Mouse (Mus musculus) common myeloid progenitor, adult 5-6 weeks (primary cell): ENCODE measurements around the gene Vwa8. TPM values are rescaled to one million over a fixed set of nuclear protein-coding genes. Genes with fewer than 3 reads are reported as not detected.

Source experiments
- ATAC-seq: replicated peaks from 2 replicates; pipeline ENCODE4 v1.8.0; 2016; ENCODE audit warnings: low read depth, mild to moderate bottlenecking, moderate TSS enrichment, inconsistent platforms; ENCODE audit not compliant: poor library complexity, severe bottlenecking
- total RNA-seq: library from RNA; stranded (forward); fragments of 200-1000, 187-1606 nt; gene quantifications from 2 replicates; pipeline ENCODE4 v1.2.3, GENCODE M21; 2017

The Vwa8 gene
- total RNA-seq, 1 experiment from 2014 or later: 23.5 TPM

DNA sequence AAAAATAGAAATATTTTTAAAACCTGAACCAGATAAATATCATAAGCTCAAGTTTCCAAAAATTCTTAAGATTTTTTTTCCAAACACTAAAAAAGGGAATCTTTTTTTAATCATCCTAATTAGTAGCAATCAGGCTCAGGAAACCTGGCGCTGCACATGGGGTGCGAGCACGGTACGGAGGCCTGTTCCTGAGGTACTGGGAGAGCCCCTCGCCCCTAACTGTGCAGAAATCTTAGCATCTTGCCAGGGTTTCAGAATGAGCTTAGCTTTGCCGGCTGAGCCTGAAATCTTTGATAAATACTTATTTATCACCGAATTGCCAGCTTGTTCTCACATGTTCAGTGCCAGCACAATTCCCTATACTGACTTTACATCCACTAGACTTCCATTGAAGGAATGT is 286.6 kb downstream of the Vwa8 start:
- ATAC-seq: no peak

DNA sequence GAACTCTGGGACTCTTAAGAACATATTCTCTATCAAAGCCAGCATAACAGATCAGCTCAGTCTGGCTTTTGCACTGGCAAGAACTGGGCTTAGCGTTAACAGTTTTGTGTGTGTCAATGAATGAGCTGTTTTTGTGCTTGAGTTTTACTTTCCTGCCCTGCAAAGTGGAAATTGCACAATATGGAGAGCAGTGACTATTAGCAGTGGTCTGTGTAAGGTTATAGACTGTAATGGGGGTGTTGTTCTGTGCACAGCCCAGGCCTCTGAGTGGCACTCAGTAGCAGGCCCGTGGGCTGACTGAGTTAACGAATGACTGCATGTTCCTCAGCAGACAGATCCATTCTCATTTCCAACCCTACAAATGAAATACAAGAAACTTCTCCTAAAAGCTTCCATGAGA is 287.7 kb downstream of the Vwa8 start:
- ATAC-seq: no peak

DNA sequence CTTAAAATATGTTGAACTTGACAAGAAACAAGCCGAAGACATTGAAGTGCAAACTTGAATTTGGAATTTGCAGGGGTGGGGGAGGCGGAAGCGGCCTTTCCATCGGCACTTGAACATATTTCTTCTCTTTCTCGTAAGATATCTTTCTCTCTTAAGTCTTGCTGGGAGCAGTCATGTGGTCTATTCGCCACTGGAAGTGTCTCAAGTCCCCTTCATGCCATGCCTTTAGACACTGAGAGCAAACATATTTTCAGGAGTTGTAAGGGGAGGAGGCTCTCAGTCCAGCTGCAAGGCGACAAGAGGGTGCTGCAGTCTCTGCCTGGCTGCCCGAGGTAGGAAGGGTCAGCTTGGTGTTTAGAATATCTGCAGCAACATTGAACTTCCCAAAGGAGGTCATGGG is 288.2 kb downstream of the Vwa8 start:
- ATAC-seq: no peak

DNA sequence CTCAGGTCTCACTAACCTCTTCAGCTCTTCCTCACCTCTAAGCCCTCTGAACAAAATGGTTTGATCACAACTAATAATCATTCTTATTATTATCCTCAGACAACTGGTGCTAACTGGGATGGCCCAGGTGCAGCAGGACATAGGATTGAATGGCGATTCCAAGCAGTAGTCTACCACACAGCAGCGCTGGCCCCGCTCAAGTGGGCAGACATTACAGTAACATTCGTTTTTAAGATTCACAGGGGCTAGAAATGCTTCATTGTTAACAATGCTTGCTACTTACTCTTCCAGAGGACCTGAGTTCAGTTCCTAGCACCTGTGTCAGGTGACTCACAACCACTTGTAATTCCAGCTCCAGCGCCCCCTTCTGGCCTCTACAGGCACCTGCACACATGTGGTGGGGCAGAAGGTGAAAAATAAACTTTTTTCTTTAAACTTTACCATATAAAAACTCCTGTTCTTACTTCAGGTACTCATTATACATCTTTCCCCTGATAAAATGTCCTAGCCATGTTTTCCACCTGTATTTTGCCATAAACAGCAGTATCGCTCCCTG is 290.3 kb downstream of the Vwa8 start:
- no peak for ATAC-seq

DNA sequence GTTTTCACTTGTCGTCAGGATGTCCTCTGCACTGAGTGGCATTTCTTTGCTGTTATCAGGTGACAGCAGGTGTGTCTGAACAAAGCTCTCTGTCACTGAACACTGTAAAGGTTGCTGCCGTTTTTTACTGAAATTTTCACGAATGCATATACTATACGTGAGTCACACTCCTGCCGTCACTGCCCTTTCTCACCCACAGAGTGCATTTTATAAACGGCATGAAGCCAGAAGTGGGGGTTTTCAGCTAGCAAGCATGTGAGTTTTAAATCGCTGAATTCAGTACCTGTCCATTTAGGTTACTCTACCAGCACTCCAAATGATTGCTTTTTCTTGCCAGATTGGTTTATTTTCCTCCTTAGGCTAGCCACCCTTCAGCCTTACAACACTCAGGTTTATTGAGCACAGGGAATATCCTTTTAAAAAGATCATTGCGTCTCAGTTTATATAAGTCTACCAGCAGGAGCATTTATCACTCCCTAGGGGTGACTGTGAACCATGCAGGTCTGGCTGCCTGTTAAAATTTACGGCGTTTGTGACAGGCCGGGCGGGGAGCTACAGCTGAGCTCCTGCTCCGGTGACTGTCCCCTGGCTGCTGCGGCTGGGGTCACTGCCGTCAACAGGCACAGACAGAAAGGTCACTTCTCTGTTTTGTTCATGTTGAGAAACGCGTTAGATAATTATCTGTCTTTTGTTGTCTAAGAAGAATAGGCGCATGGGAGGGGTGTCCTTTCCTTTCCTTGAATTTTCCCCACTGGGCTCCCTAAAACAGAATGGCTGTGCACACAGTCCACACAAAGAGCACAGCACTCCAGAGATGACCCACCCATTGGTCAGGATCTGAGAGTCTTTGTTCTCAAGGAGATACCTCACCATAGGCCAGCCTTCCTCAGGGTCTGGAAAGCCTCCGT is 291.3 kb downstream of the Vwa8 start:
- peak; percentile 75 for ATAC-seq

DNA sequence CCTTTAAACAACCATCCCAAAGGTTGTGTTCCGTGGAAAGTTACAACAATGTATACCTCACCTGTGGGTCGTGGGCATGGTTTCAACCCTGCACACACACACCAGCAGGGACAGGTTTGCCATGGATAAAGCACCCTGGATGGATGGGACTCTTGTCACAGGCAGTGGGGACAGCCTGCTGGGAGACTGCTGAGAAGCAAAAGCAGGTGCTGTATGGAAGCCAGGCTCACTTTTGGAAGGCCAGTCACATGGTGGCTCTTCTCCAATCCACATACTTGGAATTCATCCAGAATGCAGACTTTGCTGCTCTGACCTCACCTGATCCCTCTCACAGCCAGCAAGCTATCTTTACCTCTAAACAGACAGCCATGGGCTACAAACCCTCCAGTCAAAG is 292.0 kb downstream of the Vwa8 start:
- no peak for ATAC-seq

DNA sequence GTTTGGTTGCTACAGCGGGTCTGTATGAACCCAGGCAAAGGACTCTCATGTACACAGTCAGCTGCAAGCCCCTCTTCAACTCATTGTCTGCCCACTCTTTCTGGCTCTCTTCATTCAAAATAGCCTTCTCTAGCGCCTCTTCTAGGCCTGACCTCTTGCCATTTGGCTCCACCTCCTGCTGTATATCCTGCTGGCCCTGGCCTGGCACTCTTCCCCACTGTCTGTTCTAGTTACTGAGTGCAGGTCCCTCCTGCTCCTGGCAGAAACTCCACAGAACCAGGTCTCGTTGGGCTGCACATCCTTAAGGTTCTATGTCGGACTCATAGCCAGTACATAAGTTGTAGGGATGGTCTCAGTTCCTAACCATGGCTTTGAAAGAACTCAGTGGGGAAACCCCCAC is 293.5 kb downstream of the Vwa8 start:
- ATAC-seq: no peak

DNA sequence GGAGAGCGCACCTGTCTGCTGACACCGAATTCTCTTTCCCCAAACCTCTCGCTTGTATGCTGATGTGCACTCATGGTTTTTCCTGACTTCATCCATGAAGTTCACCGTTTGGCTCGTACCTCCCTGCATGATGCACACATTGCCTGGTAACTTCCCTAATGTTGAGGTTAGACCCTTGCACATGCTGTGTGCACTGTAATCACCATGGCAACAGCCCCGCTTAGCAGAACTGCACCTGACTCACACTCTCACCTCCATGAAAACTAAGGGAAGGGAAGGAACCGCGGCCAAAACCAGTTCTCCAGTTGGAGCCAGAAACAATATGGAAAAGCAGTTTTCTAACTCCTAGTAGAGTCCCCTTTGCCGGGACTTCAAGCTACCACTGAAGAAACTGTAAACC is 294.8 kb downstream of the Vwa8 start:
- ATAC-seq: 0 out of 2 replicates have a peak, but pooled peaks have one; percentile 32

DNA sequence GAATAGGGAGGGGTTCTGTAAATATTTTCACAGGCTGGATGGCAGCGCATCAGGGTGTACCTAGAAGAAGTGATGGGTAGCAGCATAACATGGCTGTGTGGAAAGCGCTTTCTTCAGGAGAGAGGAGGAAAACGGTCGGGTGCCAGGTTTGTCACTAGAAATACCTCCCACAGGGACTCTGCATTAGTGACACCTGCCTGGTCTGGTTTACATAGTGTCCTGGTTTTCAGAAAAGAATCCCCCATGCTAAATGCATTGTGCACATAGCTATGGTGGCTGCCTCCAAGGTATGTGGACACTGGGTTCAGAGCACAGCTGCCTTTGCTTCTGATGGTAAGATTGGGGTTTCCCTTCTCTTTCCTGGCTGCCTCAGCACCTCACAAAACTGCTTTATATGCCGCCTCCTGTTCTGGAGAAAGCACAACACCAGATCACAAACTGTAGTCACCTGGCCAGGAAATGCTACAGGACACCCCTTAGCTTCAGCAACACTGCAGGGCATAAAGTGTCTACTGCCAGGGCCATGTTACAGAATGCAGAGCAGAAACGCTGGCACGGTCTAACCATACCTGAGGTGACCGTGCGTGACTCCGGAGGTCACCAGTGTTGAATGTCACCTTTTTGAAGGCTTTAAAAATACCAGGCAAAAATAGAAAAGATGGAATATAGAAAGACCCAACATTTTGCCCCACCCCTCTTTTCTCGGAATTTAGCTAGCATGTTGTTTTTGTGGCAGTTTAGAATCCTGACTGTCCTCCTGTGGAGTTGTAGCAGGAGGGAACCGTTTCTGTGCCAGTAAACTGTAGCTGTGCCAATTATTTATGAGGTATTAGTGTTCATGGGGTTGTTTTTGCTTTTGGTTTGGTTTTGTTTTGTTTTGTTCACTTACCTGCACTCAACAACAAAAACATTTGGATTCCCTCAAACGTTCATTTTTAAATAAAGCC is 295.7 kb downstream of the Vwa8 start:
- no peak for ATAC-seq

DNA sequence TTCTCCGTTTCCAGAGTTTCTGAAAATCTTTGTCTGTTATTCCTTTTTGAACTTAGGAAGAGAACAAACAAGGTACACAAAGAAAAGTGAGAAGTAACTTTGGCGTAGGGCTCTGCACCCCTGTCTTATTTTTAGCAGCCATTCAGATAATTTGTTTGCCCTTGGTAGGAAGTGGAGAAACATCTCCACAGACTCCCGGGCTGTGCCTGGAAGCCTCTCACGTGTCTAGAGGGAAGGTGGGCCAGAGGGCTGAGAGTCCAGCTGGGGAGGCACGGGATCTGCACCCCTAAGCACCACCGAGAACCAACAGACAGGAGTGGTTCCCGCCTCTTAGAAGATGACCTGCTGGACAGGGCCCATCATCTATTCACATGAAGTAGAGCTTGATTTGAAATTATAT is 302.9 kb downstream of the Vwa8 start:
- no peak for ATAC-seq

DNA sequence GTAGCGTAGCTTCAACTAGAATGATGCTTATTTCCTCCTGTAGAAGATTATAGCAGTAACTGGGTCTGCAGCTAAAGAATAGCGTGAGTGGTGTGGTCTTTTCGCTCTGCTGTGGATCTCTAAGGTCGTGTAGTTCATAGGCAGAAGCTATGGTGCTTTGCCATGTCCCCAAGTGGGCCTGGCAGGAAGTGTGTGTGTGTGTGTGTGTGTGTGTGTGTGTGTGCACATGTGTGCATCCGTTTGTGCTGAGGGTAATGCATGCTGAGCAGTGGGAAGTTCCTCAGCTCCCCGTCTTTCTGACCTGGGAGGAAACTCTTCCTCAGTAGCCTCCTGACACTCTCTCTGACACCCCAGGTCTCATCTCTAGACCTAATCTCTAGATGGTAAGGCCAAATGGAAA is 305.0 kb downstream of the Vwa8 start:
- ATAC-seq: peak; percentile 69

DNA sequence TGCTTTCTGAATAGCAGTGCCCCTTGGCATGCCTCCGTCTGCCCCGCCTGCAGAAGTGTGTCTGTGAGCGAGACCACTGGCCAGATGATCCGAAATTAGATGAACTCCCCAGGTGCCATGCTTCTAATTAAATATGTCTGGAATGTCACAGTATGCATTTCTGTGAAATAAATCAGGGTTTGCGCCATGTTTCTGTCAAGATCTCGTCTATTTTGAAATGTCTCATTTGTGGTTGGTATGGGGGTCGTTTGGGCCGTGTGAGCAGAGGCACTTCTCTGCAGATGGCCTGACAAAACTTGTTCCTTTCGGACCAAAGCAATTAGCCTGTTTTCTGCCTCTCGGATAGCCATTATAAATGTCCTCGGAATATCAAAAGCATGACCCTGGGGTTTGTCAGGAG is 306.1 kb downstream of the Vwa8 start:
- ATAC-seq: no peak

DNA sequence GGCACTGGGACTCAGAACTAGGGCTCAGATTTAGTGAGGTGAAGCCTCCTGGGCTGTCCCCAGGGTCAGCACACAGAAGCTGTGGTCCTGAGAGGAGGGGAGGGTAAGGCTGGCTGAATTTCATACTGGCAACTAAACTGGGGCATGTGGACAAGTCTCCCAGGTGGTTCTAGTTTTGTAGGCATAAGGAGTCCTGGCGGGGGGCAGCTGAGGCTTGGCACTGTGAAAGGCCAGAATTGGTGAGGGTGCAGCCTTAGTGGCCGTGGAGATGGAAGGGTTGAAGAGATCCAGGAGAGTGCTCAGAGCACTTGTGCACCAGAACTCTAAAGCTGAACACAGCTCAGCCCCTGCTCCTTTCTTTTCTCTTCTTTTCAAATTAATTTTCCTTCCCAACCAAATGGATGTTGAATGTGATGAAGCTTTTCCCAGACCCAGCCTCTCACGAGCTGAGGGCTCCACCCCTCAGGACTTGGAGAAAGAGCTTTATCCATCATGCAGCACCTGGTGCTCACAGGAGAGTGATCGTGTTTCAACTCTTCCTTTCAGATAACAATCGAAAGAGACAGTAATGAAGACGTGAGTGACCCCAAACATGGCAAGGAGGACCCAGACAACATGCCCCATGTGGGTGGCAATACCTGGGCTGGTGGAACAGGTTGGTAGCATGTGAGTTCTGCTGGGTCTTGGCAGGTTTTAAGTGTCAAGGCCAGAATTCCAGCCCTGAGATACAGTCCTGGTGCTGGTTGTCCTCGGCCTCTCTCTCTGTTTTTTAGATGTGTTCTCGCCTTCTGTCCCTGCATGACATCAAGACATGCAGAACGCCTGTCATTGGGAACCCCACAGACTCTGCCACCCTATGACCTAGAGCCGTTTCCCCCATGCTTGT is 307.9 kb downstream of the Vwa8 start:
- no peak for ATAC-seq

DNA sequence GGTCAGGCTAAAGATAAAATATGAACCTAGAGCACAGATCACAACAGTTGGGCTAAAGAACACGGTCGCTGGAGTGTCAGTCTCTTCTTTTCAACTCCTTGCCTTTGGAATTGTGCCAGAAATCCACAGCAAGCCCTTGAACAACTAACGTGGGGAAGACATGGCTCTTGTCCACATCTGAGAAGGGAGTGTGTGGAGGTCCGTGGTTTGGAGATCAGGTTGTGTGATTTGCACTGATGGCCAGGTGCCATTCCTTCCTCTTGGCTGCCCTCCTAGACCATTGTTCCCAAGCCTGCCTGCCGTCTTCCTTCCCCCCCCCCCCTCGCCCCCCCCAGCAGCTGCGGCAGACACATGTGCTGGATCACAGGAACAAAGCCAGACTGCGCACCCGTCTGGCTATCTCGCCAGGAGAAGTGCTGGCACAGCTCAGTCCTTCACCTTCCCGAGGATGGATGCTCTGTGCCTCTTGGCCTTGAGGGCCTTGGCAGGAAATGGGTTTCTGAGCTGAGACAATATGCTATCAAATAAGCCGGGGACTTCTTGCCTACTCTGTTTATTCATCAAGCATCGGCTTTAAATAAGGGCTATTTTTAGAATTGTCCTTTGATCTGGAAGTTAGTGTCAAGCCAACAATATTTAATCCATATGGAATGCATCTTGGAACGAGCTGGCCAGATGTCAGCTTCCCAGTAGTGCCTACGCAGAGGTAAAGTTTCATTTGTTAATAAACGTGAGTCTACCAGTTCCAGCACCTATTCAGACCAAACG is 308.8 kb downstream of the Vwa8 start:
- no peak for ATAC-seq

DNA sequence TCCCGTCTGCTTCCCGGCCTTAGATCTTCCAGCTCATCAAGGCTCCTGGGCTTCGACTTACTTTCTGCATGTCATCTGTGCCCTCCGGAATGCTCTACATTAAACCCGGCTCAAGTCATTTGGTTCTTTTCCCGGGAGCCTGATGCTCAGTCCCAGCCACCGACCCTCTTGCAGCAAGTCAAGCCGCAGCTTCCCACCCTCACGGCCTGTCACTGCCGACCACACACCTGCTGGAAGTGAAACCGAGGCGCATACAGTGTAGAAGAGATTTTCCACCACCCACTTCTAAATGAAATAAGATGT is 309.3 kb downstream of the Vwa8 start:
- ATAC-seq: no peak

DNA sequence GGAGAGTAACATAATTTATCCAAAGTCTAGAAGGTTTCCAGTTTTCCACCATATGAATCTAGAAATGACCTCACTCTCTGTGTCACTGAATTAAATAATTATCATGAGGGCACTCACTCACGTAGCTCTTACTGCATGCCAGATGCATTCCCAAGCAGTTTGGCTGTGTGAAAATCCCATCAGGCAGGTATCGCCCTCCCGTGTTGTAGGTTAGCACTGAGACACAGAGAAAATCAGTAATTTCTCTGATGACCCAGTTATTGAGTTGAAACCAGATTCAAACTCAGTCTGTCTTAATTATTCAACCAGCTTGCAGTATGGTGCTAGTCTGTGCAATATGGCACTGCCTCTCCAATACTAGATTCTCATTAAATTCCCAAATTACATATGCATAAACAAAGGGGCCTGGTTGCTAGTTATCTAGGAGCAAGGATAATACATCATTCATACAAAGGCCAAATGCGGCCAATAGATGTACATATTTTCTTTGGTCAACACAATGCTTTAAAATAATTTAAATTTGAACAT is 309.9 kb downstream of the Vwa8 start:
- ATAC-seq: no peak

DNA sequence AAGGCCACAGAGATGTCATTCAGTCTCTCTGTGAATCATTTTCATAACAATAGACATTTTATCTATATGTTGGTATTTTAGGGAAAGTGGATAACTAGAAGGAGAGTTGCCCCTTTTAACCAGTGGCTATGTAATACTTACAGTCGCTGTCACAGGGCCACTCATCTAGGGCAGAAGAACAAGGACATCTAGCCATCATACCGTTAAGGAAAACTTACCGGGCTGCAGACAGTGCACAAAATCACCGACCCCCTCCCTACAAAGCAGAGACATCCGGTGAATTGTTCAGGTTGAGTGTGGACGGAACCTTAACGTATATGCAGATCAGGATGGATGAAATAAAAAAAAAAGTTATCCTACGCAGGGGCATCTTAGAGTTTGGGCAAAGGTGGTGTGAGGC is 310.6 kb downstream of the Vwa8 start:
- ATAC-seq: no peak

DNA sequence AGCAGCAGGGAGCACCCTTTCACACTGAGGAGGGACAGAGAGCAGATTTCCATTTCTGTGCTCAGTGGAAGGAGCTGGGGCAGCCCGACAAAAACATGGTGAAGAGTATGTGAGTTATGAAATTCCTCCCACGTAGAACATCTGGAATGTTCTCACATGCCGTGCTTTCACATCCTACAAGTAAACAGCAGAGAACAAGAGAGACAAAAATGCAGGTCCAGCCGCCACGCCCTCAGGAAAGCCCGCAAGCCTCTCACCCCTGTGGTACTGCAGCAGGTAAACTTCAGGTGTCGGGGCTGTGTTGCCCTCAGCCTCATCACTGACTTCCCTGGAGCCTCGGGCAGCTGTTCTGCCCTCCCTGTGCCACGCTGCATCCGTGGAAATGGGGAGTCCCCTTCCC is 311.6 kb downstream of the Vwa8 start:
- ATAC-seq: no peak

DNA sequence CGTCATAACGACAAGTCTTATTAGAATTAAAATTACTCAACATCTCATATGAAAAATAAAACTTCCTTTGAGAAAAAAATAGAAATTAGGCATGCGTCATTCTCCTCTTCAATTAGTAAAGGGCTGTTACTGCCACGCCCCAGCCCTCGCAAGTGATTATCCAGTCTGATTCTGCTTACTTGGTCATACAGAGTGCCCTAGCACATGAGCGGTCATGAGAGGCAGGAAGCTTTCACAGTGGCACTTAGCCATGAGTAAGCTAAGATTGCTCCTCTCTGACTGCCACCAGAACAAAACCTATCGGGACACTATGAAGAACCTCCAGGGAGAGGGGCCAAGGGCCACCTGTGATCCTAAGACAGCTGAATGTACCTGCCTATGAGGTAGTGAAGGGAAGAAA is 312.1 kb downstream of the Vwa8 start:
- no peak for ATAC-seq
